Mouse (Mus musculus) ES-E14 (cell line): ENCODE results near the gene Itm2b. TPM values are rescaled to one million over a fixed set of nuclear protein-coding genes. Genes with fewer than 3 reads are reported as not detected.

Experiments
- DNase-seq: peaks from one replicate; pipeline ENCODE4 v3.0.0-alpha.2; 2013; ENCODE audit warnings: low read depth, low spot score
- H3K27ac ChIP-seq: 2 replicates; pipeline ENCODE4 v1.5.1; 2012; ENCODE audit warnings: low read depth, mild to moderate bottlenecking, low read length, moderate library complexity, mixed read lengths; ENCODE audit not compliant: poor library complexity, insufficient read depth, severe bottlenecking
- H3K36me3 ChIP-seq: 2 replicates; pipeline ENCODE4 v1.6.1; 2012; ENCODE audit warnings: mild to moderate bottlenecking, low read length, moderate library complexity, mixed read lengths; ENCODE audit not compliant: control insufficient read depth, poor library complexity, insufficient read depth, severe bottlenecking
- H3K4me1 ChIP-seq, 2 experiments: fragments of 150-350 bp in 1 of 2; sonication (generic) in 1 of 2; 2 replicates each; pipeline ENCODE4 v1.6.1; 2012; ENCODE audit warnings: low read length in 2 of 2, mild to moderate bottlenecking in 1 of 2, mixed read lengths in 1 of 2; ENCODE audit not compliant: control insufficient read depth in 2 of 2, insufficient read depth in 2 of 2, poor library complexity in 1 of 2
- H3K4me3 ChIP-seq, 2 experiments: fragments of 150-350 bp in 1 of 2; sonication (generic) in 1 of 2; 2 replicates each; pipeline ENCODE4 v1.5.1; 2012; ENCODE audit warnings: low read length in 2 of 2, low read depth in 1 of 2, mild to moderate bottlenecking in 1 of 2, mixed read lengths in 1 of 2; ENCODE audit not compliant: insufficient read depth in 1 of 2, poor library complexity in 1 of 2, severe bottlenecking in 1 of 2
- H3K9ac ChIP-seq: 2 replicates; pipeline ENCODE4 v1.6.1; 2012; ENCODE audit warnings: low read depth, mild to moderate bottlenecking, low read length, mixed read lengths; ENCODE audit not compliant: poor library complexity, insufficient read depth, severe bottlenecking
- H3K9me3 ChIP-seq: fragments of 150-350 bp; sonication (generic); 2 replicates; pipeline ENCODE4 v1.6.1; 2012; ENCODE audit warnings: low read depth, mild to moderate bottlenecking, low read length; ENCODE audit not compliant: control insufficient read depth, insufficient read depth
- CHD2 ChIP-seq: IDR thresholded peaks from 2 replicates; pipeline ENCODE4 v1.6.1; 2014; ENCODE audit warnings: mild to moderate bottlenecking, low read depth, low read length, inconsistent platforms
- HCFC1 ChIP-seq: IDR thresholded peaks from 2 replicates; pipeline ENCODE4 v1.6.1; 2012; ENCODE audit warnings: low read length, inconsistent platforms, borderline replicate concordance; ENCODE audit not compliant: insufficient read depth
- MAFK ChIP-seq: IDR thresholded peaks from 2 replicates; pipeline ENCODE4 v1.6.1; 2014; ENCODE audit warnings: mild to moderate bottlenecking, low read depth, low read length, inconsistent platforms; ENCODE audit not compliant: insufficient read depth
- ZC3H11A ChIP-seq: IDR thresholded peaks from 2 replicates; pipeline ENCODE4 v1.6.1; 2012; ENCODE audit warnings: low read depth, mild to moderate bottlenecking, inconsistent platforms, low read length, borderline replicate concordance
- ZNF384 ChIP-seq: IDR thresholded peaks from 2 replicates; pipeline ENCODE4 v1.6.1; 2012; ENCODE audit warnings: low read depth, low read length, inconsistent platforms
- in situ Hi-C, 2 experiments: fragments of 600-800 bp; cut with MboI; formaldehyde crosslinking; loops; one replicate each; pipeline ENCODE4 v1.15.1; 2025; ENCODE audit warnings: low sequenced_read_pairs in 2 of 2, inconsistent platforms in 1 of 2; ENCODE audit not compliant: unreplicated experiment in 2 of 2
- total RNA-seq: library from RNA; depleted of rRNA; stranded (reverse); fragments of 300-350 nt; gene quantifications from 2 replicates; pipeline ENCODE4 v1.2.3, GENCODE M21; 2012

Gene Itm2b
- total RNA-seq, 1 experiment, result 97.7 TPM

- H3K9ac ChIP-seq, result no peak overlapping the region
- H3K9me3 ChIP-seq, result no peaks in the 10 kb centered on the region
- no peak for DNase-seq
- no peak overlapping the region for H3K27ac ChIP-seq
- TF ChIP-seq ZC3H11A, result no peak
- no peak for TF ChIP-seq HCFC1
- no peak for TF ChIP-seq ZNF384
- TF ChIP-seq MAFK, result no peak
- TF ChIP-seq CHD2, result no peak
- no peaks in the 10 kb centered on the region for H3K4me1 ChIP-seq
- in situ Hi-C loops, result no loop called here
- no peak overlapping the region for H3K4me3 ChIP-seq
- peaks cover 19% of the 10 kb centered on the region for H3K36me3 ChIP-seq
These were observed 14.9 kb downstream of the Itm2b start for GRCm38 (mm10) chr14:73370078-73370670.

- H3K36me3 ChIP-seq, result peaks cover 23% of the 10 kb centered on the region
- no peak for TF ChIP-seq ZC3H11A
- TF ChIP-seq MAFK, result no peak
- no peak for TF ChIP-seq CHD2
- no peak for TF ChIP-seq ZNF384
- TF ChIP-seq HCFC1, result no peak
- H3K9me3 ChIP-seq, result no peaks in the 10 kb centered on the region
- no peak overlapping the region for H3K4me3 ChIP-seq
- in situ Hi-C loops, result no loop called here
- DNase-seq, result no peak
- H3K4me1 ChIP-seq, result no peaks in the 10 kb centered on the region
- no peak overlapping the region for H3K27ac ChIP-seq
- no peak overlapping the region for H3K9ac ChIP-seq
These were observed 15.5 kb downstream of the Itm2b start for GRCm38 (mm10) chr14:73369634-73370033.

- in situ Hi-C loops, result no loop called here
- H3K9ac ChIP-seq, result no peak overlapping the region
- no peaks in the 10 kb centered on the region for H3K9me3 ChIP-seq
- peaks cover 29% of the 10 kb centered on the region for H3K36me3 ChIP-seq
- no peak overlapping the region for H3K4me3 ChIP-seq
- no peaks in the 10 kb centered on the region for H3K4me1 ChIP-seq
- H3K27ac ChIP-seq, result no peak overlapping the region
- TF ChIP-seq HCFC1 (no peak), CHD2 (no peak), MAFK (no peak), ZNF384 (no peak), ZC3H11A (no peak)
- DNase-seq, result no peak
These were observed 16.1 kb downstream of the Itm2b start for GRCm38 (mm10) chr14:73368966-73369365.

- H3K27ac ChIP-seq, result no peak overlapping the region
- peaks cover 37% of the 10 kb centered on the region for H3K36me3 ChIP-seq
- in situ Hi-C loops, result no loop called here
- H3K9ac ChIP-seq, result no peak overlapping the region
- TF ChIP-seq MAFK, result no peak
- no peak for TF ChIP-seq CHD2
- TF ChIP-seq ZNF384, result no peak
- H3K4me3 ChIP-seq, result no peak overlapping the region
- H3K9me3 ChIP-seq, result no peaks in the 10 kb centered on the region
- DNase-seq, result no peak
- no peaks in the 10 kb centered on the region for H3K4me1 ChIP-seq
These were observed 16.9 kb downstream of the Itm2b start for GRCm38 (mm10) chr14:73368221-73368620.

GRCm38 (mm10) chr14:73366278-73366677 is 18.8 kb downstream of the Itm2b start:
- no peak overlapping the region for H3K4me3 ChIP-seq
- H3K4me1 ChIP-seq, result no peaks in the 10 kb centered on the region; a peak in 1 of 4 replicates
- no peak overlapping the region for H3K9ac ChIP-seq
- no peak for DNase-seq
- in situ Hi-C loops, result no loop called here
- H3K27ac ChIP-seq, result no peak overlapping the region
- H3K9me3 ChIP-seq, result no peaks in the 10 kb centered on the region
- H3K36me3 ChIP-seq, result peaks cover 44% of the 10 kb centered on the region
- TF ChIP-seq CHD2, result no peak
- no peak for TF ChIP-seq MAFK
- no peak for TF ChIP-seq ZNF384
